Mouse (Mus musculus) embryonic facial prominence, embryonic 10.5 days (tissue): ENCODE data around the gene Zfp174. TPM values are rescaled to one million over a fixed set of nuclear protein-coding genes. Genes with fewer than 3 reads are reported as not detected.

Source experiments
- DNase-seq: peaks from one replicate; pipeline ENCODE4 v3.0.0-alpha.2; 2017; ENCODE audit warnings: low spot score
- H3K27ac ChIP-seq: fragments of 300-500 bp; sonication (generic); replicated peaks from 2 replicates; pipeline ENCODE4 v1.5.1; 2016; ENCODE audit warnings: mild to moderate bottlenecking
- H3K27me3 ChIP-seq: fragments of 300-500 bp; sonication (generic); replicated peaks from 2 replicates; pipeline ENCODE4 v1.6.1; 2016; ENCODE audit warnings: low read depth, mild to moderate bottlenecking; ENCODE audit not compliant: poor library complexity, severe bottlenecking
- H3K36me3 ChIP-seq: fragments of 300-500 bp; sonication (generic); replicated peaks from 2 replicates; pipeline ENCODE4 v1.6.1; 2016; ENCODE audit warnings: mild to moderate bottlenecking, moderate library complexity
- H3K4me1 ChIP-seq: fragments of 300-500 bp; sonication (generic); 2 replicates; pipeline ENCODE4 v1.6.1; 2016
- H3K4me3 ChIP-seq: fragments of 300-500 bp; sonication (generic); 2 replicates; pipeline ENCODE4 v1.5.1; 2016; ENCODE audit warnings: mild to moderate bottlenecking, moderate library complexity
- H3K9me3 ChIP-seq: fragments of 300-500 bp; sonication (generic); 2 replicates; pipeline ENCODE4 v1.6.1; 2016; ENCODE audit warnings: mild to moderate bottlenecking
- WGBS: fragments of 180-500 bp; shearing (Covaris S2); methylation state at CpG from one replicate; pipeline ENCODE4 v1.1.7; 2016; 5-methylcytosine and 5-hydroxymethylcytosine counted together
- polyA plus RNA-seq: library from polyadenylated mRNA; unstranded; fragments of >200 nt; fragmentation: Nextera tagmentation; extraction: Ambion mirVana; gene quantifications from 2 replicates; pipeline ENCODE4 v1.2.1, GENCODE M21; 2016

Gene Zfp174
- polyA plus RNA-seq, 1 experiment from 2014 or later = 0.82 TPM

DNA sequence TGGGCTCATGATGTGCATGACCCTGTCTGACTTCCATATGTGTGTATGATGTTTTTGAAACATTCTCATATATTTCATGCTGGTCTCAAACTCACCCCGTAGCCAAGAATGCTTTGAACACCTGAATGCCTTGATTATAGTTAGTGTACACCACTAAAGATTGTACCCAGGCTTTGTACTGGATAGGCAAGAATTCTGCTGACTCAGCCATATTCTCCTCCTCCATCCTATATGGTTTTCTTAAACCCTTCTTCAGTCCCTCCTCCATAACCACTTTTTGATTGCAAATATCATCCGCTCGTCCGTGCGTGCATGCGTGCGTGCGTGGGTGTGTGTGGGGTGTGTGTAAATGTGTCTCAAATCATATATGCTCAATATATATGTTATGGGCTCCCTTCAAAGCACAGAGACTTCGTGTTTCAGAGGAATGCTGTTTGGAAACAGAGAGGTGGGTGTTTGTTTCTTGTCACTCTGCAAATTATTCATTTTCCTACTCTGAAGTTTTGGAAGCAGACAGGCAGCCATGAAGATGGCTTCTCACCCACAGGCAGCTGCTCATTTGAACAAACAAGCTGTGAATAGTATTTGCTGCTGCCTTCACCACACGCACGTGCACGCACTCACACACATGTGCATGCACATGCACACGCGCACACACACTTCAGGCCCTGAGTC lies 44.7 kb downstream of the Zfp174 start:
- H3K4me3 ChIP-seq = no peak overlapping the region
- H3K27ac ChIP-seq = no peak overlapping the region
- H3K4me1 ChIP-seq = no peaks in the 10 kb centered on the region
- DNase-seq = no peak
- peaks cover 15% of the 10 kb centered on the region for H3K36me3 ChIP-seq
- 95% methylated on average over 14 of the region's 14 CpGs for WGBS
- no peaks in the 10 kb centered on the region for H3K9me3 ChIP-seq
- no peaks in the 10 kb centered on the region for H3K27me3 ChIP-seq

DNA sequence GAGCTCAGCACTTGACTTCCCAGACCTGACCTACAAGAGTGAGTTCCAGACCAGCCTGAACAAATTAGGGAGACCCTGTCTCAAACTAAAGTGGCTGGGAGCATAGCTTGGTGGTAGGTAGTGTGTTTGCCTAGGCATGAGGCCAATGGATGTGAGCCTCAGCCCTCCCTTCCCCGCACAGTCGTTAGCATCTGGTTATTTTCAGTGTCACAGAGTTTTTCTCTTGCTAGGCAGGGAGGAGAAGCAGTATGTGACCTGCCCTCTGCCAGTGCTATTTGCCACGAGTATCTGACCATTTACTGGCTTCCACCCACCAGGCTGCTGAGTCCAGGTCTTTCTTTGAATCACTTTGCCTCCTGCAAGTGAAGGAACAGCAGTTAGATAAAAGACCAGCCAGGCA lies 46.7 kb downstream of the Zfp174 start:
- Histone ChIP-seq H3K36me3 (peaks cover 34% of the 10 kb centered on the region), H3K27ac (no peak overlapping the region), H3K9me3 (no peaks in the 10 kb centered on the region), H3K27me3 (no peaks in the 10 kb centered on the region), H3K4me1 (no peaks in the 10 kb centered on the region), H3K4me3 (no peak overlapping the region)
- 83% methylated on average over 3 of the region's 3 CpGs for WGBS
- no peak for DNase-seq

DNA sequence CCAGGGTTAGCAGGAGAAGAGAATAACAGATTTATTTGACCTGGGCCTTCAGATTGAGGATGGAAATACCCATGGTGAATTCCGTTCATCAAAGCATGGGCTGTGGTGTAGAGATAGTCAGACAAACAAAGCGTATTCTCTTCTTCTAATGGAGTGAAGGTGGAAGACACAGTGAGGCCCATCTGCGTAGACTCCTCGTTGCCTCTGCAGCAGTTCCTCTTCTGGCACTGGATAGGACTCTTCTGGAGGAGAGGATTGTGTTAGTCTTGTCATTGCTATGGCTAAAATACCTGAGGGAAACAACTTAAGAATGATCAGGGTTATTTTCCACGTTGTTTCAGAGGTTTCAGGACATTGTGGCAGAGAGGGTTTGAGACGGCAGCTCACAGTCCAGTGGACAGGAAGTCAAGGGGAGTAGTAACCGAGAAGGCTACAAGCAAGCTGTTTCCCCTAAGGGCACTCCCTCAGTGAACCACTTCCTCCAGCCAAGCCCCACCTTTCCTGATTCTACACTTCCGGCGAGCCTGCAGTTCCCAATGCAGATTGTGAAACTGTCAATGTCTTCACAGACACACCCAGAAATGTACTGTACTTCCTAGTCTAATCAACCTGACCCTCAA lies 48.2 kb downstream of the Zfp174 start:
- Histone ChIP-seq H3K36me3 (peaks cover 48% of the 10 kb centered on the region), H3K9me3 (no peaks in the 10 kb centered on the region), H3K4me1 (no peaks in the 10 kb centered on the region), H3K27ac (no peak overlapping the region), H3K4me3 (no peak overlapping the region), H3K27me3 (no peaks in the 10 kb centered on the region)
- 69% methylated on average over 9 of the region's 9 CpGs for WGBS
- DNase-seq = no peak

DNA sequence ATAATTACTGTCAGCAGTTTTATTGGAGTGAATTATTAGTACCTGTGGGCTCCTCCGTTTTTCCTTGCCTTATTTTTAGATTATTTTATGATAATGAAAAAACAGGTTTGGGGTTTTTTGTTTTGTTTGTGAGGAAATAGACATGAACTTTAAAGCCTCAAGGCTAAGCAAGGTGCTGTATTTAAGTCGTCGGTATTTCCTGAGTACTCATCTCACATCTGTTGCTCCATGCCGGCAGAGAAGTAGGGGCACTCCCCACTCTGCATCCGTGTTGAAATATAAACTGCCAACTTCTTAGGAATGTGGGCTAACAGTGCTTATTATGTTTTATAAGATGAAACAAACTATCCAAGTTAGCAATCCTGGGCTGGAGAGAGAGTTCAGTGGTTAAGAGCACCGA lies 49.0 kb downstream of the Zfp174 start:
- no peak for DNase-seq
- WGBS = 86% methylated on average over 6 of the region's 6 CpGs
- Histone ChIP-seq H3K27ac (no peak overlapping the region), H3K4me3 (no peak overlapping the region), H3K27me3 (no peaks in the 10 kb centered on the region), H3K4me1 (no peaks in the 10 kb centered on the region), H3K36me3 (peaks cover 55% of the 10 kb centered on the region), H3K9me3 (no peaks in the 10 kb centered on the region)

DNA sequence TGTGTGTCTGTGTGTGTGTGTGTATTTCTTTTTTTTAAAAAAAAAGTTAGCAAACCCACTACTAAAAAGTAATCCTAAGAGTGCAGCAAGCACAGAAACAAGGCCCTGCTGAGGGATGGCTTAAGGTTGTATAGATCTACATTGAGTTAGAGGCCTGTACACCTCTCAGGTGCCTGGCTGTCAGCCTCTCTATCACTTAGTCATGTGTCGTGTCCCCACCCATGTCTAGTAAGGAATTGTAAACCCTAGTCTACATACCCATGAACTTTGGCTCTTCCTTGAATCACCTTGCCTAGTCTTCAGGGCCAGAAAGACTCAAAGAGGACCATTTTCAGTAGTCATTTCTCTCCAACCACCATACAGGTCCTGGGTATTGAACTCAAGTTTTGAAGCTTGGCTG lies 49.5 kb downstream of the Zfp174 start:
- H3K36me3 ChIP-seq = peaks cover 61% of the 10 kb centered on the region

DNA sequence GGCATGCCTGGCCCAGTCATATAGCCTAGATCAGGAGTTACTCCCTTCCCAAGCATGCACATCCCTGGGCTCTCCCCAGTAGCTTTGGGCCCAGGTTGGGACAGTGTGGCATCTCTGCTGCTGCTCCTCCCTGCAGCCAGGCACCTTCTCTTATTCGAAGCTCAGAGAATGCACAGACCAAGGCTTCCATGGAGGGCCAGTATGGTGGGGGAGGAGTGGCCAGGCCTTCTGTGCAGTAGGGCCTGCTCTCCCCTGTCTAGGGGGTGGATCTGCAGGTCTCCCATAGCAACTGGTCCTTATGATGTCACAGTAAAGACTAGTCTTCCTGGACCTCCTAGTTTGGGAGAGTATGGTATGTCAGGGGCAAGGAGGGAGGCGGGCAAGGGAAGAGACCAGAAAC lies 60.4 kb downstream of the Zfp174 start:
- 77% methylated on average over 2 of the region's 2 CpGs for WGBS
- Histone ChIP-seq H3K4me1 (peaks cover 13% of the 10 kb centered on the region), H3K4me3 (no peak overlapping the region), H3K36me3 (peaks cover 51% of the 10 kb centered on the region), H3K27ac (no peak overlapping the region), H3K27me3 (no peaks in the 10 kb centered on the region), H3K9me3 (no peaks in the 10 kb centered on the region)
- no peak for DNase-seq

More for the DNA sequence above, 49.5 kb downstream of the Zfp174 start:
- no peak overlapping the region for H3K4me3 ChIP-seq
- H3K27ac ChIP-seq = no peak overlapping the region
- H3K9me3 ChIP-seq = no peaks in the 10 kb centered on the region
- no peak for DNase-seq
- WGBS = 88% methylated on average over 1 of the region's 1 CpGs
- H3K4me1 ChIP-seq = no peaks in the 10 kb centered on the region
- H3K27me3 ChIP-seq = no peaks in the 10 kb centered on the region

Other genes starting within 250 kb of the Zfp174 start
- gene Mefv, start 129.2 kb upstream of the Zfp174 start, polyA plus RNA-seq = not detected in 2 replicates
- 51.3 and 53.3 TPM in 2 replicates for gene Zfp263, start 103.2 kb upstream of the Zfp174 start, polyA plus RNA-seq
- 0.31 TPM in 1 of 2 replicates, not detected in the other for gene Olfr15, start 16.4 kb upstream of the Zfp174 start, polyA plus RNA-seq
- 54.4 and 56.4 TPM in 2 replicates for gene Naa60, start 25.1 kb downstream of the Zfp174 start, polyA plus RNA-seq
- gene Zfp597, start 37.3 kb downstream of the Zfp174 start, polyA plus RNA-seq = 4.5 and 5.5 TPM in 2 replicates
- 1.4 and 2.6 TPM in 2 replicates for gene Gm20695, start 37.4 kb downstream of the Zfp174 start, polyA plus RNA-seq
- gene 1700037C18Rik, start 61.4 kb downstream of the Zfp174 start, polyA plus RNA-seq = 6.8 TPM in 2 replicates
- 22.5 and 24.7 TPM in 2 replicates for gene Cluap1, start 61.5 kb downstream of the Zfp174 start, polyA plus RNA-seq
- gene Nlrc3, start 129.4 kb downstream of the Zfp174 start, polyA plus RNA-seq = 0.97 and 1.0 TPM in 2 replicates
- 26.4 and 28.0 TPM in 2 replicates for gene Slx4, start 156.5 kb downstream of the Zfp174 start, polyA plus RNA-seq
- gene Dnase1, start 189.7 kb downstream of the Zfp174 start, polyA plus RNA-seq = 6.5 and 8.6 TPM in 2 replicates
- gene Trap1, start 230.6 kb downstream of the Zfp174 start, polyA plus RNA-seq = 99.1 and 104 TPM in 2 replicates